22 mouse cellular contexts compared by ENCODE assay signal in genomic region chr6:66477575-66477974, GRCm38 (mm10).
"Had no signal": no experiment of that assay in that cellular context is flagged by ENCODE, and none has a peak within 500 bp of the region (broad histone marks: within the 10 kb centered on the region; RNA-seq: fewer than 3 reads in every experiment).

No protein-coding gene starts in this region.

- H3K4me1 ChIP-seq: intestine, embryonic 15.5 days; limb, embryonic 13.5 days; liver, embryonic 12.5 days; liver, embryonic 15.5 days; megakaryocyte, embryonic 14.5 days; midbrain, embryonic 10.5 days; midbrain, embryonic 15.5 days; neural tube, embryonic 12.5 days; neural tube, embryonic 15.5 days had no signal

- H3K4me2 ChIP-seq: intestine, embryonic 15.5 days; limb, embryonic 13.5 days; liver, embryonic 12.5 days; liver, embryonic 15.5 days; midbrain, embryonic 15.5 days; neural tube, embryonic 12.5 days; neural tube, embryonic 15.5 days had no signal

- H3K27me3 ChIP-seq: intestine, embryonic 15.5 days; limb, embryonic 13.5 days; liver, embryonic 12.5 days; liver, embryonic 15.5 days; megakaryocyte, embryonic 14.5 days; midbrain, embryonic 15.5 days; neural tube, embryonic 12.5 days; neural tube, embryonic 15.5 days had no signal

- H3K9ac ChIP-seq: intestine, embryonic 15.5 days; limb, embryonic 13.5 days; liver, embryonic 12.5 days; liver, embryonic 15.5 days; midbrain, embryonic 15.5 days; neural tube, embryonic 12.5 days; neural tube, embryonic 15.5 days had no signal

- H3K27ac ChIP-seq: intestine, embryonic 15.5 days; kidney, postnatal 0 days; layer of hippocampus, adult 2 months; limb, embryonic 10.5 days; limb, embryonic 13.5 days; liver, embryonic 12.5 days; liver, embryonic 15.5 days; midbrain, embryonic 10.5 days; midbrain, embryonic 15.5 days; neural tube, embryonic 12.5 days; neural tube, embryonic 15.5 days had no signal

- H3K4me3 ChIP-seq: intestine, embryonic 15.5 days; layer of hippocampus, adult 2 months; limb, embryonic 10.5 days; limb, embryonic 13.5 days; liver, embryonic 12.5 days; liver, embryonic 15.5 days; megakaryocyte, embryonic 14.5 days; midbrain, embryonic 10.5 days; midbrain, embryonic 15.5 days; neural tube, embryonic 12.5 days; neural tube, embryonic 15.5 days had no signal

- H3K36me3 ChIP-seq: intestine, embryonic 15.5 days; limb, embryonic 10.5 days; limb, embryonic 13.5 days; liver, embryonic 12.5 days; liver, embryonic 15.5 days; midbrain, embryonic 10.5 days; midbrain, embryonic 15.5 days; neural tube, embryonic 12.5 days; neural tube, embryonic 15.5 days had no signal

- ATAC-seq: intestine, embryonic 15.5 days; liver, embryonic 12.5 days; midbrain, embryonic 15.5 days had no signal

- H3K9me3 ChIP-seq: intestine, embryonic 15.5 days; limb, embryonic 10.5 days; limb, embryonic 13.5 days; liver, embryonic 12.5 days; liver, embryonic 15.5 days; megakaryocyte, embryonic 14.5 days; midbrain, embryonic 10.5 days; midbrain, embryonic 15.5 days; neural tube, embryonic 12.5 days; neural tube, embryonic 15.5 days had no signal

- DNase-seq: kidney, adult 18-20 months; kidney, adult 9 months; kidney, postnatal 25 days; layer of hippocampus, adult 9-11 months; liver; lung, adult 18-20 months; retina, postnatal 1 day; right cerebral cortex, postnatal 25 days; spleen, adult 18-20 months; thymus, postnatal 25 days had no signal
